Mouse (Mus musculus) kidney, embryonic 14.5 days (tissue): ENCODE data around the gene Ncor2. TPM values are rescaled to one million over a fixed set of nuclear protein-coding genes. Genes with fewer than 3 reads are reported as not detected.
A peak's percentile ranks its signal among the peaks of the same experiment; 100 is the strongest.

Source experiments
- ATAC-seq: fragments of 200-750 bp; cut with Nextera tagmentation; 2 replicates; pipeline ENCODE4 v1.8.0; 2017; ENCODE audit warnings: moderate number of reproducible peaks, mild to moderate bottlenecking, moderate TSS enrichment, moderate library complexity; ENCODE audit not compliant: low FRiP score, low TSS enrichment
- H3K27ac ChIP-seq: fragments of 300-500 bp; sonication (generic); 2 replicates; pipeline ENCODE4 v1.5.1; 2014; ENCODE audit warnings: low read depth, mild to moderate bottlenecking, low read length, moderate library complexity, mixed read lengths
- H3K27me3 ChIP-seq: fragments of 300-500 bp; sonication (generic); 2 replicates; pipeline ENCODE4 v1.6.1; 2014; ENCODE audit warnings: mild to moderate bottlenecking, low read length; ENCODE audit not compliant: control insufficient read depth, insufficient read depth
- H3K36me3 ChIP-seq: fragments of 300-500 bp; sonication (generic); 2 replicates; pipeline ENCODE4 v1.6.1; 2014; ENCODE audit warnings: low read length, mixed read lengths; ENCODE audit not compliant: control insufficient read depth, insufficient read depth
- H3K4me1 ChIP-seq: fragments of 300-500 bp; sonication (generic); 2 replicates; pipeline ENCODE4 v1.6.1; 2014; ENCODE audit warnings: low read length, mixed read lengths; ENCODE audit not compliant: control insufficient read depth, insufficient read depth
- H3K4me2 ChIP-seq: fragments of 300-500 bp; sonication (generic); replicated peaks from 2 replicates; pipeline ENCODE4 v1.6.1; 2014; ENCODE audit warnings: low read depth, mild to moderate bottlenecking, low read length
- H3K4me3 ChIP-seq: fragments of 300-500 bp; sonication (generic); 2 replicates; pipeline ENCODE4 v1.5.1; 2014; ENCODE audit warnings: mild to moderate bottlenecking, low read length
- H3K9ac ChIP-seq: fragments of 300-500 bp; sonication (generic); 2 replicates; pipeline ENCODE4 v1.6.1; 2014; ENCODE audit warnings: low read depth, mild to moderate bottlenecking, low read length, moderate library complexity
- H3K9me3 ChIP-seq: fragments of 300-500 bp; sonication (generic); 2 replicates; pipeline ENCODE4 v1.6.1; 2016; ENCODE audit warnings: low read length; ENCODE audit not compliant: control insufficient read depth
- WGBS: fragments of 180-500 bp; shearing (Covaris S2); extraction: QIAGEN DNeasy Blood & Tissue Kit; methylation state at CpG from one replicate; pipeline ENCODE4 v1.1.7; 2014; 5-methylcytosine and 5-hydroxymethylcytosine counted together
- polyA plus RNA-seq: library from polyadenylated mRNA; unstranded; fragments of >200 nt; fragmentation: Nextera tagmentation; extraction: Ambion mirVana; gene quantifications from 2 replicates; pipeline ENCODE4 v1.2.1, GENCODE M21; 2014

Gene Ncor2
- polyA plus RNA-seq, 1 experiment from 2014 or later: 34.6 TPM

DNA sequence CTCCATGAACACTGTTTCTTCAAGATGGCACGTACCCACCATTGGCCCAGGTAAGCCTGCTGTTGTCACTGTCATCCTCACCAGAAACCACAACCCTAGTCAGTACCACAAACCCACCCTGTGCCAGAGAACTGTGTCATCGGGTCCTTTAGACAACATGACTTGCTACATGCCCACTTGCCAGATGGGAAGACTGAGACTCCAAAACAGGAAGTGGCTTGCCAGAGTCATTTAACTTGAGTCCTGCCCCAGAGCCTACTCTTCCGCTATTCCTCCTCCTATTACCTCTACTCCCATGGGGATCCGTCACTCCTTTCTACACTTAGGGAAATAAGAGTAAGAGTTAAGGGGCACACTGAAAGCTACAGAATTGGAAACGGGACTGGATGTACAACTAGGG is 39.4 kb downstream of the Ncor2 start:
- Histone ChIP-seq H3K4me1 (peaks cover 71% of the 10 kb centered on the region), H3K4me2 (peak overlapping the region; percentile 48), H3K36me3 (no peaks in the 10 kb centered on the region), H3K27me3 (no peaks in the 10 kb centered on the region), H3K4me3 (no peak overlapping the region), H3K9ac (peak overlapping the region; percentile 54; the same call in 1 of the 2 replicates), H3K27ac (peak overlapping the region; percentile 97), H3K9me3 (no peaks in the 10 kb centered on the region)
- 83% methylated on average over 5 of the region's 5 CpGs for WGBS
- ATAC-seq: no peak

DNA sequence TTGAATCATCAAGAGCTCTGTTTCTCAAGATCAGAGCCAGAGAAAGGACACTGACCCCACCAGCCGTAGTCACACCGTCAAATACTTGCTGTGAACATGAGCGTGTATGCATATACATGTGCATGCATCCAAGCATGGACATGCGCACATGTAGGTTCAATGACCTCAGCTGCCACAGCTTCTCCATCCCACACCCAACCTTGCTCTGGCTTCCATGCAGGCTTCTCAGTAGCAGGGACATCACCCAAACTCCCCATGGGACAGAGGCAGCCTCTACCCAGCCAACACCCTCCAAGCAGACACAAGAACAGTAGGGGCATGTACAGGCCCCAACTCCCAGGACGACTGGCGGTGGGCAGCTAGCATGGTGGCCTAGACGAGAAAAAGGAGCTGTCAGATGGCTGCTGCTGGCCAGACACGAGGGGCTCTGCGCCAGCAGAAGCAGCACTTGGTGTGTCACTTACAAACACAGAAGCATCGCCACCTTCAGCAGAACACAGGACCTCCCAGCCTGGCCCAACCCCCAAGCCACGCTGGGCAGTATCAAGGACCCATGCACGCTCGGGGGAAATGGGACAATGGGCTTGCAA is 40.1 kb downstream of the Ncor2 start:
- Histone ChIP-seq H3K4me3 (no peak overlapping the region), H3K27me3 (no peaks in the 10 kb centered on the region), H3K4me2 (no peak overlapping the region), H3K27ac (0 out of 2 replicates have a peak overlapping the region, but pooled peaks have one; percentile 9), H3K4me1 (peaks cover 78% of the 10 kb centered on the region), H3K9me3 (no peaks in the 10 kb centered on the region), H3K9ac (no peak overlapping the region), H3K36me3 (no peaks in the 10 kb centered on the region)
- WGBS: 91% methylated on average over 13 of the region's 13 CpGs
- no peak for ATAC-seq

DNA sequence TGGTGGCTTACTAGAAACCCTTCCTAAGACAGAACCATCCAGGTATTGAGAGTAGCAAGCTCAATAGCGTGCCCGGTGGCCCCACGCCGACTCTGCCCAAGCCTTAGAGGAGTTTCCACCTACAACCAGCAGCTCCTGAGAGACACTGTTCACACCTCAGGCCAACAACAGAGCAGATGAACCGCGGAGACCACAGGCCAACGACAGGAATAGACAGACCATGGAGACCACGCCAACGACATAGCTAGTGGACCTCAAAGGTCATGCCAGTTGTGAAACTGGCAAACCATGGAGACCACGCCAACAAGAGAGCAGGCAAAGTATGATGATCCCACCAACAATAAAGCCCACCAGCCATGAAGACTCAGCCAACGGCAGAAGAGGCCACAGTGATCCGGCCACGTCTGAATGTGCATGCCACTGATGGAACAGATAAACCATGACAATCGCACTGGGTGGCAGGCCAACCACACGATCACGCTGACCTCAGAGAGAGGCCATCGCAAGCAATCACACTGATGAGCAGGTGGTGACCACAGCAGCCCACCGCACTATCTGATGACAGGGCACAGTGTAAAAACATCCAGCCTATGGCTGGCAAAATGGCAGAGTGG is 41.2 kb downstream of the Ncor2 start:
- 83% methylated on average over 18 of the region's 18 CpGs for WGBS
- no peak for ATAC-seq
- no peak overlapping the region for H3K4me2 ChIP-seq
- H3K36me3 ChIP-seq: no peaks in the 10 kb centered on the region
- H3K4me1 ChIP-seq: peaks cover 79% of the 10 kb centered on the region
- no peaks in the 10 kb centered on the region for H3K9me3 ChIP-seq
- no peak overlapping the region for H3K4me3 ChIP-seq
- H3K27ac ChIP-seq: peak overlapping the region; percentile 7; the same call in 1 of the 2 replicates
- H3K27me3 ChIP-seq: no peaks in the 10 kb centered on the region
- no peak overlapping the region for H3K9ac ChIP-seq

GRCm38 (mm10) chr5:125136996-125137671 is 41.9 kb downstream of the Ncor2 start:
- H3K4me3 ChIP-seq: no peak overlapping the region
- WGBS: 34% methylated on average over 14 of the region's 14 CpGs
- peaks cover 82% of the 10 kb centered on the region for H3K4me1 ChIP-seq
- no peaks in the 10 kb centered on the region for H3K36me3 ChIP-seq
- H3K9ac ChIP-seq: no peak overlapping the region
- H3K27ac ChIP-seq: peak overlapping the region; percentile 7; the same call in 1 of the 2 replicates
- H3K4me2 ChIP-seq: no peak overlapping the region
- H3K9me3 ChIP-seq: no peaks in the 10 kb centered on the region
- H3K27me3 ChIP-seq: no peaks in the 10 kb centered on the region
- no peak for ATAC-seq

- Histone ChIP-seq H3K9me3 (no peaks in the 10 kb centered on the region), H3K27ac (peak overlapping the region; percentile 7; the same call in 1 of the 2 replicates), H3K9ac (no peak overlapping the region), H3K4me2 (no peak overlapping the region), H3K36me3 (no peaks in the 10 kb centered on the region), H3K27me3 (no peaks in the 10 kb centered on the region), H3K4me3 (no peak overlapping the region), H3K4me1 (peaks cover 81% of the 10 kb centered on the region)
- ATAC-seq: no peak
- 48% methylated on average over 5 of the region's 5 CpGs for WGBS
Measured at GRCm38 (mm10) chr5:125136296-125136995, 42.6 kb downstream of the Ncor2 start.

DNA sequence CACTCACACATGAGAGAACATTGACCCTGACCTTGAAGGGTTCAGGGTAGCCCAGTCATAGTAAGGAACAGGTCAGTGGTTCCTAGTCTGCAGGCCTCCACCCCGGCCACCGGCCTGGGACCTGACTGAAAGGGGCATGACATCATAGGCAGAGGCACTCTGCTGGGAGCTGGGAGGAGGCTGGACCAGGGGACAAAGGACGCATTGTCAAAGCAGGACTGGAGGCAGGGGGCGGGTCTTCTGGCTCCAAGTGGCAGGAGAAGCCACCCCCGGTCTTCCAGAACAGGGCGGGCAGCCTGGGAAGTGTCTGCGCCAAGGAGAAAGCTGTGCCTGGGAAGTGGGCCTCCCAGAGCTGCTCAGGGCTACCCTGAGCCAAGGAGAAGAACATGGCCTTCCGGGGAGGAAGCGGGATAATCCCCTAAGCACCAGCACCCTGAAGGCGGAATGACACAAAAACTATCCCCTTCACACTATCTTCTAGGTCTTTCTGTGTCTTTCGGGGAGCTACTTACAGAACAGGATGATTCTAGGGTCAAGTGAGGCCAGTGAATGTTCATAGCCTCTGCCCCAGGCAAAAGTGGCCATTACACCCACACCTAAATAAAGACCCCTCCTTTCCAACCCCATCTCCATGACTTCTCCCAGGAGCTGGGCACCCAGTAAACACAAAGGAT is 44.1 kb downstream of the Ncor2 start:
- no peaks in the 10 kb centered on the region for H3K9me3 ChIP-seq
- H3K36me3 ChIP-seq: no peaks in the 10 kb centered on the region
- no peaks in the 10 kb centered on the region for H3K27me3 ChIP-seq
- 23% methylated on average over 11 of the region's 11 CpGs for WGBS
- H3K4me1 ChIP-seq: peaks cover 82% of the 10 kb centered on the region
- H3K4me2 ChIP-seq: no peak overlapping the region
- no peak overlapping the region for H3K4me3 ChIP-seq
- peak overlapping the region; percentile 86 for H3K27ac ChIP-seq
- peak overlapping the region; percentile 18; the same call in 1 of the 2 replicates for H3K9ac ChIP-seq
- peak; percentile 77 for ATAC-seq

DNA sequence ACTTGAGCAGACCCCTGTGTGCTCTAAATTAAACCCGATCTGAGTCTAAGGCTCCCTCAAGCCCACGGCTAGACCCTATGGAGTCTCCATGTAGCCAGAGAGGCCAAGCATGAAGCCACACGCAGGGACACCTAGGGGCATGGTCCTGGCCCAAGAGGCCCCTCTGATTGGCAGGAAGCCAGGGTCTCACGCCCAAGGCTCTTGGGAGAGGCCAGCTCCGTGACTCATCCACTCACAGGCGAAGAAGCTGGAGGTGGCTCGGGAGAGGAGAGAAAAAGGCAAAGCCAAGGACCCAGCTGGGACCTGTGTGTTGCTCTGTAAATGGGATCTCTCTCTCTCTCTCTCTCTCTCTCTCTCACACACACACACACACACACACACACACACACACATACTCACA is 44.6 kb downstream of the Ncor2 start:
- no peak overlapping the region for H3K4me3 ChIP-seq
- no peak overlapping the region for H3K4me2 ChIP-seq
- H3K27ac ChIP-seq: peak overlapping the region; percentile 86
- peak; percentile 34 for ATAC-seq
- H3K9ac ChIP-seq: peak overlapping the region; percentile 37; the same call in 1 of the 2 replicates
- 28% methylated on average over 7 of the region's 7 CpGs for WGBS
- no peaks in the 10 kb centered on the region for H3K27me3 ChIP-seq
- peaks cover 81% of the 10 kb centered on the region for H3K4me1 ChIP-seq
- H3K9me3 ChIP-seq: no peaks in the 10 kb centered on the region
- no peaks in the 10 kb centered on the region for H3K36me3 ChIP-seq

GRCm38 (mm10) chr5:125133651-125134050 is 45.4 kb downstream of the Ncor2 start:
- 66% methylated on average over 4 of the region's 4 CpGs for WGBS
- no peak for ATAC-seq
- H3K4me3 ChIP-seq: no peak overlapping the region

More at GRCm38 (mm10) chr5:125133651-125134050, 45.4 kb downstream of the Ncor2 start:
- H3K9ac ChIP-seq: no peak overlapping the region
- H3K27me3 ChIP-seq: no peaks in the 10 kb centered on the region
- H3K9me3 ChIP-seq: no peaks in the 10 kb centered on the region
- peak overlapping the region; percentile 86; the same call in 1 of the 2 replicates for H3K27ac ChIP-seq
- H3K4me2 ChIP-seq: no peak overlapping the region
- peaks cover 81% of the 10 kb centered on the region for H3K4me1 ChIP-seq
- no peaks in the 10 kb centered on the region for H3K36me3 ChIP-seq
